Mouse (Mus musculus) Patski (cell line): ENCODE data around the gene Samd4b. TPM values are rescaled to one million over a fixed set of nuclear protein-coding genes. Genes with fewer than 3 reads are reported as not detected.

Experiments used
- ATAC-seq: fragments of 100-300 bp; one replicate; pipeline ENCODE4 v1.8.0; 2021
- CTCF ChIA-PET: fragments of 350-600 bp; sonication (Branson Sonifier 250); formaldehyde crosslinking; loops from one replicate; lab custom pipeline; 2022; ENCODE audit warnings: inconsistent platforms; lab: Charles Lee
- POLR2A ChIA-PET: fragments of 350-600 bp; sonication (Branson Sonifier 250); formaldehyde crosslinking; loops from one replicate; lab custom pipeline; 2022; ENCODE audit warnings: antibody characterized with exemption, inconsistent platforms; lab: Charles Lee
- DNase-seq: peaks from one replicate; pipeline ENCODE4 v3.0.0-alpha.2; 2011; ENCODE audit warnings: low read depth, low spot score
- H3K27me3 ChIP-seq: fragments of 371-371 bp; one replicate; pipeline ENCODE4 v1.5.1; 2021
- CTCF ChIP-seq: fragments of 100-300 bp; IDR thresholded peaks from one replicate; pipeline ENCODE4 v1.5.1; 2021
- in situ Hi-C: fragments of 300-500 bp; cut with MboI; formaldehyde crosslinking; loops from 3 replicates; pipeline ENCODE4 v1.11.1; 2018; ENCODE audit warnings: low pct_unique_long_range_greater_than_20kb, mixed read lengths
- polyA plus RNA-seq: library from polyadenylated mRNA; unstranded; gene quantifications from one replicate; pipeline ENCODE4 v1.2.3, GENCODE M21; 2021

The Samd4b gene
- polyA plus RNA-seq, 1 experiment from 2014 or later, result 79.6 TPM

- no peak for TF ChIP-seq CTCF
- DNase-seq (no peak), ATAC-seq (no peak)
- ChIA-PET POLR2A (interaction anchor here (0.6 kb wide), 1 partner anchor 270 kb away, joined by 3 read pairs; no protein-coding TSS in a partner anchor), CTCF (interaction anchor here (1.1 to 1.9 kb wide), 8 partner anchors 9 to 304 kb away, joined by 3 to 10 read pairs (median 4); partner anchors contain the start of genes Med29, Mrps12, Paf1 and Sars2)
- in situ Hi-C loops, result no loop called here
- no peaks in the 10 kb centered on the region for H3K27me3 ChIP-seq
These were observed 160.0 kb downstream of the Samd4b start for GRCm38 (mm10) chr7:28437964-28438363.

GRCm38 (mm10) chr7:28436932-28437570 is 160.9 kb downstream of the Samd4b start, which contains the start of gene Gmfg:
Gene Gmfg, plus strand, starts transcription at chr7:28437447.
- H3K27me3 ChIP-seq, result no peaks in the 10 kb centered on the region
- ChIA-PET POLR2A (no interaction called here), CTCF (interaction anchor here (1.0 to 1.9 kb wide), 8 partner anchors 10 to 305 kb away, joined by 3 to 12 read pairs (median 4); partner anchors contain the start of genes Med29, Mrps12, Paf1 and Sars2)
- peak; percentile 63 for ATAC-seq
- in situ Hi-C loops, result no loop called here
- peak; percentile 56 for DNase-seq
- TF ChIP-seq CTCF, result peak; percentile 63

DNA sequence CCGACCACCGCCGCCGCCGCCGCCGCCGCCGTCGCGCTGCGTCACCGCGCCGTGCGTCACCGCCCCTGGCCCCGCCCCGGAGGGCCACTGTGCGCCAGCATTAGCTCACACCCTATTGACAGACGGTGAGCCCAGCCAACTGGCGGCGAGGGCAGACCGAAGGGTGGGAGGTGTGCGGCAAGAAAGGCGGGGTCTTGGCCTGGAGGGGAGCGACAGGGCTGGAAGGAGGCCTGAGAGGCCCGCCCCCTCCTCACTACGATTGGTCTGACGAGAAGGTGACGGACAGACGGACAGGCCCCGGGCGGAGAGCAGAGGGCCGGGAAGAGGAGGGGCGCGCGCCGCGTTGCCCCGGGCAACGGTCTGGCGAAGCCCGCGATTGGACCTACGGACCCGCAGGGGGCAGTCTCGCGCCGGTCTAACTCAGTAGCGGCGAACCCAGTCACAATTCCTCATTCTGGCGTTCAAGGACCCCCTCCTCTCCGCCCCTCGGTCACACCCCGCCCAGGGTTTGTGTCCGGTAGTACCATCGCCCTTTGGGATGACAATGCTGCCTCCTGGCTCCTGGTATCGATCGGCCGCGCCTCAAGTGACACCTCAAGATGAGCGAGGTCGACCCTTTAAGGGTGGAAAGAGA is 161.6 kb downstream of the Samd4b start:
- POLR2A ChIA-PET, result no interaction called here

GRCm38 (mm10) chr7:28435660-28436259 is 162.2 kb downstream of the Samd4b start:
- ChIA-PET CTCF (interaction anchor here (1.9 kb wide), 1 partner anchor 21 kb away, joined by 5 read pairs; no protein-coding TSS in a partner anchor), POLR2A (interaction anchor here (0.6 kb wide), 1 partner anchor 833 kb away, joined by 6 read pairs; no protein-coding TSS in a partner anchor)
- ATAC-seq (no peak), DNase-seq (no peak)
- TF ChIP-seq CTCF, result no peak
- H3K27me3 ChIP-seq, result no peaks in the 10 kb centered on the region
- in situ Hi-C loops, result no loop called here

More for the DNA sequence above, 161.6 kb downstream of the Samd4b start:
- in situ Hi-C loops, result no loop called here
- CTCF ChIA-PET, result interaction anchor here (1.0 to 1.9 kb wide), 5 partner anchors 10 to 305 kb away, joined by 3 to 12 read pairs (median 5); partner anchors contain the start of genes Mrps12 and Sars2
- DNase-seq, result peak; percentile 94
- TF ChIP-seq CTCF, result peak; percentile 92
- H3K27me3 ChIP-seq, result no peaks in the 10 kb centered on the region
- peak; percentile 98 for ATAC-seq

- in situ Hi-C loops, result no loop called here
- H3K27me3 ChIP-seq, result no peaks in the 10 kb centered on the region
- no peak for TF ChIP-seq CTCF
- DNase-seq, result no peak
- ChIA-PET CTCF (interaction anchor here (0.8 to 2.9 kb wide), 7 partner anchors 10 to 46 kb away, joined by 3 to 10 read pairs (median 3); no protein-coding TSS in a partner anchor), POLR2A (no interaction called here)
- ATAC-seq, result no peak
These were observed 165.7 kb downstream of the Samd4b start for GRCm38 (mm10) chr7:28432252-28432651.

- DNase-seq, result no peak
- TF ChIP-seq CTCF, result no peak
- in situ Hi-C loops, result no loop called here
- H3K27me3 ChIP-seq, result no peaks in the 10 kb centered on the region
- CTCF ChIA-PET, result interaction anchor here (2.9 kb wide), 1 partner anchor 11 kb away, joined by 10 read pairs; no protein-coding TSS in a partner anchor
- ATAC-seq, result no peak
- POLR2A ChIA-PET, result no interaction called here
These were observed 167.4 kb downstream of the Samd4b start for GRCm38 (mm10) chr7:28430512-28430911.

GRCm38 (mm10) chr7:28427738-28428137 is 170.2 kb downstream of the Samd4b start:
- H3K27me3 ChIP-seq, result no peaks in the 10 kb centered on the region
- in situ Hi-C loops, result no loop called here
- ChIA-PET CTCF (no interaction called here), POLR2A (no interaction called here)
- no peak for TF ChIP-seq CTCF
- ATAC-seq, result no peak
- DNase-seq, result no peak

GRCm38 (mm10) chr7:28423018-28423417 is 174.9 kb downstream of the Samd4b start:
- in situ Hi-C loops, result no loop called here

GRCm38 (mm10) chr7:28419416-28419815 is 178.5 kb downstream of the Samd4b start:
- DNase-seq, result no peak
- no peak for TF ChIP-seq CTCF
- no peaks in the 10 kb centered on the region for H3K27me3 ChIP-seq
- peak; percentile 4 for ATAC-seq
- in situ Hi-C loops, result no loop called here
- ChIA-PET CTCF (interaction anchor here (1.4 kb wide), 1 partner anchor 12 kb away, joined by 10 read pairs; no protein-coding TSS in a partner anchor), POLR2A (interaction anchor here (0.5 kb wide), 1 partner anchor 1358 kb away, joined by 3 read pairs; no protein-coding TSS in a partner anchor)

More at GRCm38 (mm10) chr7:28423018-28423417, 174.9 kb downstream of the Samd4b start:
- no peaks in the 10 kb centered on the region for H3K27me3 ChIP-seq
- ChIA-PET CTCF (interaction anchor here (1.0 to 1.6 kb wide), 2 partner anchors 14 to 174 kb away, joined by 3 read pairs; partner anchors contain the start of gene Gmfg), POLR2A (interaction anchor here (1.1 kb wide), 1 partner anchor 12 kb away, joined by 6 read pairs; no protein-coding TSS in a partner anchor)
- DNase-seq (no peak), ATAC-seq (no peak)
- no peak for TF ChIP-seq CTCF
